Mouse (Mus musculus) bone marrow, adult 2 months (tissue): ENCODE data around the gene Limd2. TPM values are rescaled to one million over a fixed set of nuclear protein-coding genes. Genes with fewer than 3 reads are reported as not detected.
A peak's percentile ranks its signal among the peaks of the same experiment; 100 is the strongest.

Source experiments
- H3K27ac ChIP-seq: fragments of 200-500 bp; 2 replicates; pipeline ENCODE4 v1.5.1; 2012; ENCODE audit warnings: low read depth, mild to moderate bottlenecking, control low read depth, inconsistent platforms, low read length; ENCODE audit not compliant: control insufficient read depth, poor library complexity, insufficient read depth
- H3K4me1 ChIP-seq: fragments of 200-500 bp; 2 replicates; pipeline ENCODE4 v1.6.1; 2011; ENCODE audit warnings: low read length; ENCODE audit not compliant: control insufficient read depth, insufficient read depth
- H3K4me3 ChIP-seq: fragments of 200-500 bp; replicated peaks from 2 replicates; pipeline ENCODE3; 2011; ENCODE audit warnings: mild to moderate bottlenecking, low read depth, low read length, control low read depth; ENCODE audit not compliant: control insufficient read depth
- CTCF ChIP-seq: fragments of 200-500 bp; IDR thresholded peaks from 2 replicates; pipeline ENCODE4 v1.5.1; 2011; ENCODE audit warnings: low read length, control low read depth; ENCODE audit not compliant: control insufficient read depth, insufficient read depth
- POLR2A ChIP-seq: fragments of 200-500 bp; IDR thresholded peaks from 2 replicates; pipeline ENCODE4 v1.6.1; 2011; ENCODE audit warnings: low read depth, mild to moderate bottlenecking, control low read depth, low read length, borderline replicate concordance; ENCODE audit not compliant: control insufficient read depth
- WGBS: fragments of 180-500 bp; shearing (Covaris S2); methylation state at CpG from one replicate; pipeline ENCODE4 v1.1.7; 2018; 5-methylcytosine and 5-hydroxymethylcytosine counted together
- polyA plus RNA-seq: library from polyadenylated mRNA; stranded (reverse); fragments of >200 nt; gene quantifications from 2 replicates; pipeline ENCODE4 v1.2.4, GENCODE M21; 2011; ENCODE audit warnings: low replicate concordance; ENCODE audit not compliant: missing spikeins, insufficient read depth, insufficient read length

Gene Limd2
- polyA plus RNA-seq, 1 experiment: 98.2 TPM

DNA sequence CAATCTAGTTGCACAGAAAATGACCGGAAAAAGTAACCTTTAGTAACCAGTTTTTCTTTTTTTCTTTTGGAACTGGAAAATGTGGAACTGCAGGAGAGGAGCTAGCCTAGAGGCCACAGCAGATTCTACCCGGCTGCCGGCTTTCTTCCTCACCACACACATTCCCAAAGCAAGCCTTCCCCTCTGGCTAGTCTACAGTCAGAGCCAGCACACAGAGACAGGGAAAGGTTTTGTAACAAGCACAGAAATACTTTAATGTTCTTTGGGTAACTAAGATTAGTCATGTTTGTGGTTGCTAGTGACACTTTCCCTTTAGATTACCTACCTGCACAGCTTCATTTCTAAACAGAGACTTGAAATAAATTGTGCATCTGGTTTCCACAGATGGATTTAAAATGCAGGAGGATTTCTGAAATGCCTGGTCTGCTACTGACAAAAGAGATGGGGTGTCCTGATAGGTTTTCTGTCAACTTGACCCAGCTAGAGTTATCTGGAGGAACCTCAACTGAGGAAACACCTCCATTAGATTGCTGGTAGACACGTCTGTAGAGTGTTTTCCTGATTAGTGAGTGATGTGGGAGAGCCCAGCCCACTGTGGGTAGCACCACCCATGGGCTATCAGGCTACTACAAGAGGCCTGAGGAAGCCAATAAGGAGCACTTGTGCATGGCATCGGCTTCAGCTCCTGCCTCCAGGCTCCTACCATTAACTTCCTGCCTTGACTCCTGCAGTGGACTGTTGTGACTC is 17.5 kb upstream of the Limd2 start:
- WGBS: 63% methylated on average over 5 of the region's 5 CpGs
- Histone ChIP-seq H3K27ac (no peak overlapping the region), H3K4me3 (no peak overlapping the region), H3K4me1 (no peaks in the 10 kb centered on the region; the same call in 1 of the 2 replicates)
- TF ChIP-seq POLR2A (no peak), CTCF (no peak)

DNA sequence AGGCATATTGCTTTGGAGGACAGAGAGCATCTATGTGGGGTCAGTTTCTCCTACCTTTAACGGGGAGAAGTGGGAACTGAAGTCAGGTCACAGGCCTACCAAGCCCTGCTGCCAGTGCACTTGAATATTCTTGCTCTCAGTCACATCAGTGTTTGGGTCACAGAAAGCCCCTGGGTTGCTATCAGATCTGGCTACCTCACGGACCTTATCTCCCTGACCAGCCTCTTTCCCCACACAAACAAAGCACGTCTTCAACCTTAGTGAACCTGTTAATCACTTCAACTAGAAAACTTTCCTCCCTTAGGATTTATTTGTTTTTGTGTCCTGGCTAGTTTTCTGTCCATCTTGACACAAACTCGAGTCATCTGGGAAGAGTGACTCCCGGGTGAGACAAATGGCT is 15.7 kb upstream of the Limd2 start:
- no peak overlapping the region for H3K4me3 ChIP-seq
- H3K4me1 ChIP-seq: peaks cover 4% of the 10 kb centered on the region; the same call in 1 of the 2 replicates
- no peak overlapping the region for H3K27ac ChIP-seq
- no peak for TF ChIP-seq CTCF
- TF ChIP-seq POLR2A: no peak
- WGBS: 75% methylated on average over 5 of the region's 5 CpGs

DNA sequence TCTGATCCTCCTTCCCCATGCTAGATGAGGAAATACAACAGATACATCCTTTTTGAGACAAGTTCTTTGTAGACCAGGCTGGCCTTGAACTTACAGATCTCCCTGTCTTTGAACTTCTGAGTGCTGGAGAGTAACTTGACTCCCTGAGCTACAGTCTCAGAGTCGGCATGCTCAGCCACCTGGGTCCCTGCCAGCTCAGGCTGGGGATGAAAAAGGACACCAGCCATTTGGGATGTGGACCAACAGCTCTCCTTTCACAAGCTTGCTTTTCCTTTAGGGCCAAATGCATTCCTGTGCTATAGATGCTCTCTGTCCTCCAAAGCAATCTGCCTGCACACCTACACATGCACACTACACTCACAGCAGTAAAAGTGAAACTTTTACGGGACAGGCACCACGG is 14.4 kb upstream of the Limd2 start:
- TF ChIP-seq CTCF (no peak), POLR2A (no peak)
- Histone ChIP-seq H3K4me3 (no peak overlapping the region), H3K4me1 (peaks cover 4% of the 10 kb centered on the region; the same call in 1 of the 2 replicates), H3K27ac (no peak overlapping the region)
- 77% methylated on average over 3 of the region's 3 CpGs for WGBS

- peaks cover 4% of the 10 kb centered on the region; the same call in 1 of the 2 replicates for H3K4me1 ChIP-seq
- no peak overlapping the region for H3K27ac ChIP-seq
- WGBS: 84% methylated on average over 5 of the region's 5 CpGs
- H3K4me3 ChIP-seq: no peak overlapping the region
- TF ChIP-seq POLR2A (no peak), CTCF (no peak)
These were observed 13.7 kb upstream of the Limd2 start for GRCm38 (mm10) chr11:106174372-106174771.

- Histone ChIP-seq H3K4me1 (peaks cover 5% of the 10 kb centered on the region), H3K4me3 (no peak overlapping the region), H3K27ac (no peak overlapping the region)
- WGBS: 45% methylated on average over 2 of the region's 2 CpGs
- TF ChIP-seq POLR2A: no peak
- TF ChIP-seq CTCF: no peak
These were observed 12.6 kb upstream of the Limd2 start for GRCm38 (mm10) chr11:106173228-106173627.

- H3K27ac ChIP-seq: no peak overlapping the region
- peaks cover 9% of the 10 kb centered on the region for H3K4me1 ChIP-seq
- WGBS: 84% methylated on average over 7 of the region's 7 CpGs
- peak; percentile 63 for TF ChIP-seq CTCF
- TF ChIP-seq POLR2A: no peak
- H3K4me3 ChIP-seq: no peak overlapping the region
These were observed 10.1 kb upstream of the Limd2 start for GRCm38 (mm10) chr11:106170807-106171206.

DNA sequence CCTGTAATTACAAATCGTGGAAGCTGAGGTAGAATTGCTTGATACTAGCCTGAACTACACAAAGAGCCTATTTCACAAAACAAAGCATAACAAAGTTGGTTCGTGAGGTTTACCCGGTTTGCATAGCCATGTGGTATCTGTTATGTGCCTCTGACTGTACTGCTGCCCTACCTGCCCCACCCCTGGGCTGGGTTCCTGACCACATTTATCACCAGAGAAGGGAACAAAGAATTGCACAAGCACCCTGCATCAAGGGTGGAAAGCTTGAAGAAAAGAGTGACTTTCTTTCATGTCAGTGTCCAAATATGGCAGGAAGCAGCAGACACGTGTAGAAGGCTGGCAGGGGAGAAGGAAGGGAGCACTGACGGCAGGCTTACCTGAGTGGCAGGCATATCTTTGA is 6.8 kb upstream of the Limd2 start:
- H3K27ac ChIP-seq: peak overlapping the region; percentile 77; the same call in 1 of the 2 replicates
- no peak overlapping the region for H3K4me3 ChIP-seq
- H3K4me1 ChIP-seq: peaks cover 9% of the 10 kb centered on the region
- TF ChIP-seq POLR2A (no peak), CTCF (no peak)
- WGBS: 21% methylated on average over 5 of the region's 5 CpGs

DNA sequence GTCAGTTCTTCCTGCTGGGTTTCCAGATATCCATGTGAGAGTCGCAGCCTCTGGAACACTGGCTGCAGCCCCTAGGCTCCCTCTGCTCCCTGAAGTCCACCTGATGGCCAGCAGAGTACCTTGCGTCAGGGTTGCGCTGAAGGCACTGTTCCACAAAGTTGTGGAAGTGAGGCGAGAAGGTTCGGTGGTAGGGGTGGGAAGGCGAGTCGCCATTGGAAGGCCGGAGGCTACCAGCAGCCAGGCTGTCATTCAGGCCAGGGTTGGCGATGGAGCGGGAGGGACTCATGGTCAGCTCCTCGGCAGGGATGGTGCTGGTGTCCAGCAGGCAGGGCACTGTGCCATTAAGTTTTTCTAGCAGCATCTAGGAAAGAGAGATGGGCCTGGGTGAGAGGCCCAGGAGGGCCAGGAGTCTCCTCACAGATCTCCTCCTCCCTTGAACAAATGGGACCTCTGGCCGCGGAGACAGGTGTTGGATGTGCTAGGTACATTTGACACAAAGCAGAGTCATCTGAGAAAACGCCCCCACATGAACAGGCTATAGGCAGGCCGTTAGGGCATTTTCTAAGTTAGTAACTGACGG is 4.0 kb upstream of the Limd2 start:
- 79% methylated on average over 16 of the region's 16 CpGs for WGBS
- Histone ChIP-seq H3K27ac (peak overlapping the region; percentile 75), H3K4me3 (no peak overlapping the region), H3K4me1 (peaks cover 9% of the 10 kb centered on the region)
- no peak for TF ChIP-seq POLR2A
- no peak for TF ChIP-seq CTCF
